Mouse (Mus musculus) kidney, adult 10 weeks (tissue): ENCODE results near the gene Mageb2. TPM values are rescaled to one million over a fixed set of nuclear protein-coding genes. Genes with fewer than 3 reads are reported as not detected.

Source experiments
- polyA plus RNA-seq: library from polyadenylated mRNA; stranded (reverse); fragments of 350-450 nt; fragmentation: Illumina TruSeq; extraction: RNeasy Lipid Tissue Mini Kit (QIAGEN cat#74804); gene quantifications from one replicate; pipeline ENCODE4 v1.2.3, GENCODE M21; 2014; ENCODE audit warnings: low read depth, low replicate concordance

The Mageb2 gene
- not detected for polyA plus RNA-seq

GRCm38 (mm10) chrX:91331390-91331789, at the start of gene Mageb2:
Gene Mageb2 (plus strand): TSS chrX:91331690.

Other genes with a start within 250 kb of the Mageb2 start
- not detected for gene Gm5072, start 60.8 kb downstream of the Mageb2 start, polyA plus RNA-seq
- gene Gm8914, start 148.4 kb downstream of the Mageb2 start, polyA plus RNA-seq, result not detected
- not detected for gene 1700084M14Rik, start 244.2 kb downstream of the Mageb2 start, polyA plus RNA-seq